Mouse (Mus musculus) liver, postnatal 0 days (tissue): ENCODE results near the gene Ccl22.
A peak's percentile ranks its signal among the peaks of the same experiment; 100 is the strongest.

Source experiments
- CTCF ChIP-seq: sonication (generic); IDR thresholded peaks from 2 replicates; pipeline ENCODE4 v1.5.1; 2016; ENCODE audit warnings: antibody characterized with exemption, low read depth
- EP300 ChIP-seq: IDR thresholded peaks from 2 replicates; pipeline ENCODE4 v1.6.1; 2016; ENCODE audit warnings: antibody characterized with exemption, low read depth, mild to moderate bottlenecking

DNA sequence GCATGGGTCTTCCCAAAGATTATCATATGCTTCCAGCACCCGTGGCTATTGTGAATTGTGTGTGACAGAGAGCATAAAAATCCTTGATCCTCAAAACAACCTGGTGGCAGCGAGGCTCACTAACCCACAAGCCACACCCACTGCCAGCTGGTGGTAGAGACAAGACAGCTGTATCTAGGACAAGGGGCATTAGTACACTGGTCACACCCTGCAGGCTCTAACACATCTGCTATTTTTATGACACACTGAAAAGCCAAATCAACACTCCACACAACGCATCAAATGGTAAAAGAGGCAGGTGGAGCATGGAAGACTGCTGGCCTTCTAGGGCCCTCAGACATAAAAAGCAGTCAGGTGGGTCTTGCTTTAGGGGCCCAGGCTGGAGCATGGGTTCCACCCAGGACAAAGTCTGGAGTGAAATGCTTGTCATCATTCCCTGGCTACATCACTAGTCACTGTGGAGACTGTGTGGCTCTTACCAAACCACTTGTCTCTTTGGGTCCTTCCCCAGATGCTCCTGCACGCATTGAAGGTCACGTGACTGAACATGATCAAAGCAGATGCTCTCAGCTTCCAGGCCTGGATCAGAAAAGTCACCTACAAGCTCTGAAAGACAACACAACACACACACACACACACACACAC lies 11.4 kb upstream of the Ccl22 start:
- TF ChIP-seq CTCF (0 out of 2 replicates have a peak, but pooled peaks have one; percentile 16), EP300 (peak; percentile 97)
